Mouse (Mus musculus) naive thymus-derived CD4-positive, alpha-beta T cell, adult 2 months (primary cell): ENCODE results near the gene Rpl26.
A peak's percentile ranks its signal among the peaks of the same experiment; 100 is the strongest.

Source experiments
- DNase-seq: peaks from one replicate; pipeline ENCODE4 v3.0.0-alpha.2; 2011; ENCODE audit warnings: low read depth

The Rpl26 gene

GRCm38 (mm10) chr11:68901351-68902046 lies at the start of gene Rpl26:
TSS of gene Rpl26 (plus strand) at chr11:68901583.
- DNase-seq, result peak; percentile 100

- DNase-seq, result no peak
These were observed 49.5 kb upstream of the Rpl26 start for GRCm38 (mm10) chr11:68851644-68852485.

GRCm38 (mm10) chr11:68852486-68852901 lies 48.9 kb upstream of the Rpl26 start:
- DNase-seq, result no peak

- peak; percentile 100 for DNase-seq
These were observed 48.4 kb upstream of the Rpl26 start for GRCm38 (mm10) chr11:68852932-68853409.

DNA sequence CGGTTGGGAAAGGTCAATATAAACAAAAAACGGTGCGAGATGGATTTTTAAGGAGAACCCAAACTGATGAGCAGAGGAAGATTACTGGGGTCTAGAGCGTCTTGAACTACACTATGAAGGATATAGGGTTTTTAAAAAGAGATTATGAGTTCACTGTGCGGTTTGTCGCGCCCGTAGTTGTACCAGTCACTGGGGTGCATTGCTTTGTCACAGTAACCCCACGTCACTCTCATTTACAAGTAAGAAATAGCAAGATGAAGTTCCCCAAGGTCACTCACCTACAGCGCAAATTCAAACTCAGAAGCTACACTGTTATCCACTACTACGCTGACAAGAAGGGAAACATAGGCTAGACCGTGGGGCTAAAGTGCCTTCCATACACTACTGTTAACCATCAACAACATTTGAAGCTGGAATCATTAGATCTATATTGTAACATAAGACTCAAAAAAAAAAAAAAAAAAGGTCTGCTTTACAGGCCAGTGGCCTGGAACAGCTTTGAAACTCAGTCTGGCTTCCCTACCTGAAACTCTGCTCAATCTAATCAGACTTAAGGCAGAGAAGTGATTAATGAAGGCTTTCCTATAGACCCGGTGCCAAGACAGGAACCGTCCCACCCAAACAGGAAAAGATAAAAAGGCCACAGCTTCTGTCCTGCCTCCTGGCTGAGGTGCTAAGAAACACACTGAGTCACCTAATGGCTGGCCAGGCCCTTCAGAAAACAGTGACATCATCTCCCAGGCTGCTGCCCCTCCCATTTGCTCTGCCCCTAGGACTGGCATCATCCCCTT lies 47.6 kb upstream of the Rpl26 start:
- DNase-seq, result peak; percentile 34

- no peak for DNase-seq
These were observed 46.8 kb upstream of the Rpl26 start for GRCm38 (mm10) chr11:68854621-68855020.

GRCm38 (mm10) chr11:68857329-68857728 lies 44.1 kb upstream of the Rpl26 start:
- DNase-seq, result no peak

- DNase-seq, result no peak
These were observed 41.3 kb upstream of the Rpl26 start for GRCm38 (mm10) chr11:68859943-68860593.

DNA sequence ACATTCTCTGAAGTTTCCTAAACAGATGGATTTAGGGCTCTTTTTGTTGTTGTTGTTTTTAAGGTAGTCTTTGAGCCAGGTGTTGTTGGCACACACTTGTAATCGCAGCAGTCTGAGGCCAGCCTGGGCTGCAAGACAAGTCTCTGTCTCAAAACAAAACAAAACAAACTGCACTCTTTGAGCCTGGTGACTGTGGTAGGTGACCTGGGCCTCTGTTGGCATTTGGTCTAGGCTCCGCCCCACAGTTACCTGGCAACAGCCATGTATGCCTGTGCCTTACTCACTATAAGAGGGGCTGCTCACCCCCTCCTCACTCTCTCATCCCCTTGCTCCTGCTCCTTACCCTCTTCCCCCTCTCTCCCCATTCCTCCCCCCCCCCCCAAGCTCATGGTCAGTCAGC lies 39.1 kb upstream of the Rpl26 start:
- DNase-seq, result no peak

- DNase-seq, result no peak
These were observed 37.7 kb upstream of the Rpl26 start for GRCm38 (mm10) chr11:68863631-68864091.

DNA sequence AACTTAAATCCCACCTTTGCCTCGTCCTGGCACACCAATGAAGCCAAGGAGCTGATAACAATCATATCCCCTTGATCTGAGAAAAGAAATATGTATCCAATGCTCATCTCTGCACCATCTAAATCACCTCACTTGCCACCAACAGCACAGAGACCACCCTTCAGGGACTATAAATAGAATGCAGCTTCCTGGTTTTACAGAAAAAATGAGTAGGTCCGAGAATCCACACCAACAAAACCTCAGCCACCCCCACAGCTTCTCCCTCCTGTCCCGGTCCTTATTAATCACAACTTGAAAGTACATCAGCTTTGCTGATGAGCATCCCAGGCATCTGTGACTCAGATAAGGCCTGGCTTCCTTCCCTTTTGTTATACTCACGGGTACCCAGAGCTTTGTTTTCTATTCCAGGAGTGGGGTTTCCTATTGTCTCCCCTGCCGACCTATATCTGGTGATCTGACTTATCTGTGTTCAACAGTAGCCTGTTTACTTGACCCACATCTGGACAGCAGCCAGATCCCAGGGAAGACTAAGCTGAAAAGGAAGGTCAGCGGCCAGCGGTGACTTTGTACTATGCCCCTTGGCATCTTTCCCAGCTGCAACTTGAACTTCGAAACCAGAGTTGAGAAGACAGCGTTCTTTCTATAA lies 36.7 kb upstream of the Rpl26 start:
- no peak for DNase-seq

GRCm38 (mm10) chr11:68871277-68871676 lies 30.1 kb upstream of the Rpl26 start:
- DNase-seq, result no peak

DNA sequence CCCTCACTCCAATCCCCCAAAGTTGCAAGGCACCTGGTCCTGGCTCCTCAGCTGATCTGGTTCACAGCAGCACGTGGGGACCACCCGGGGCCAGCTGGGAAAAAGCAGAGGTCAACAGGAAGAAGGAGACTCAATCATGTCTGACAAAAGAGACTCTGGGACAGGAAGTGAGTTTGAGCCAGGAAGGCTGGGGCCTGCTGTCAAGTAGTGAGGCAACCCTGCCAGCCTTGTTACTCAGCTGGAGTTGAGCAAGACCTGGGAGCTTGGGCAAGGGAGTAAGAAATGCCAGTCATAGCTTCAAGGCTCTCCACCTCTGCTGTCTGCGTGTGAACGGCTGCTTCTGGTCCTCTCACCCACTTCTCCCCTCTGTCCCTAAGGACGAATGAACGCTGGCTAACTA lies 29.6 kb upstream of the Rpl26 start, which contains the start of gene Ndel1:
Gene Ndel1 (minus strand): TSS at position 111 of the 400 bp plus-strand sequence.
- no peak for DNase-seq

GRCm38 (mm10) chr11:68874841-68875240 lies 26.5 kb upstream of the Rpl26 start:
- peak; percentile 81 for DNase-seq

DNA sequence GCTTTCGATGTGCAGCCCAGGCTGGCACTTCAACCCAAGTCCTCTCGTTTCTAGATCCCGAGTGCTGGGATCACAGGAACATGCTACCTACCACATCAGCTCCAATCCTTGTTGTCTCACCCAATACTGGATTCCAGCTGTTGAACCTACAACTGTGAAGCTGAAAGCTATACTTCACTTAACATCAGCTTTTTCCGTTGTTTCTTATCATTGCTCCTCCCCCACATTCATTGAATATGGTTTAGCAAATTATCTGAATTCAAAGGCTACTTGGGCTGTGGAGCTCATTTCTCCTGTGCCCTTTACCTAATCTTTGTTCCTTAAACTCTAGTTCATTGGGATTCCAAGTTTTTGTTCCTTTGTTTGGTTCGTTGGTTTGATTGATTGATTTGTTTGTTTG lies 22.6 kb upstream of the Rpl26 start:
- DNase-seq, result no peak

GRCm38 (mm10) chr11:68882107-68882506 lies 19.3 kb upstream of the Rpl26 start:
- no peak for DNase-seq

- no peak for DNase-seq
These were observed 17.5 kb upstream of the Rpl26 start for GRCm38 (mm10) chr11:68883843-68884242.

- no peak for DNase-seq
These were observed 17.0 kb upstream of the Rpl26 start for GRCm38 (mm10) chr11:68884368-68884767.

GRCm38 (mm10) chr11:68886091-68886490 lies 15.3 kb upstream of the Rpl26 start:
- DNase-seq, result no peak

DNA sequence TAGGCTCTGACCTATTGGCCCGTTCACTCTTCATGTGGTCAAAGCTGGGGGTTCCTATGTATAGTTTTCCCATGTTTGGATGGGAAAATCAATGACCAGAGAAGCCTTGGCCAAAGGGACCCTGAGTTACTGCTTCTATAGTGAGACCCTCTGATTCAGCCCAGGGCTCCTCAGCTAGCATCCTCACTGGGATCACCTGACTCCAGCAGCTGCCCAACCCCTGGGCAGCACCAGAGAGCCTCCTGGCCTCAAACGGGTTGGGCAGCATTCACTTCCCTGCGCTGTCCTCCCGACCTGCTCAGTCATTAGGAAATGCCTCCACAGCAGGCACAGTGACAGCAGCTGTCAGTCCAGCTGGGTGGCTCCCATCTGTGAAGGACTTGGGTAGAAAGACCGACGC lies 13.1 kb upstream of the Rpl26 start, which contains the start of gene Rnf222:
Gene Rnf222 (plus strand): TSS at position 301 of the 400 bp plus-strand sequence.
- no peak for DNase-seq

DNA sequence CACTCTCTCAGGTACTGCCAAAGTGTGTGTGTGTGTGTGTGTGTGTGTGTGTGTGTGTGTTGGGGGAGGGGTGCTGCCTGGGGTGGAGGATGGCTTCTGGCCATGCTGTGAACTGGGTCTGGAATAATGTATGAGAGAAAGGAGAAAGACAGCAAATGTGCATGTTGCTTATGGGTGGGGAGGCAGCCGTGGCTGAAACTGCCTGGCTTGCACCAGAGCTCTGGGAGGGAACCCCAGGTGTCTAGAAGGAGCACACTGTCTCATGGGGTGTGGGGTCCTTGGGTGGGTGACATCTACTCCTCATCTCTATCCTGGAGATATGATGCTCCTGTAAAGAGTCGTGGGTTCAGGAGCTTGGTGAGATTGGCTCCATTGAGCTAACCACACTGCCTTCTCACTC lies 12.7 kb upstream of the Rpl26 start:
- no peak for DNase-seq
